In genomic region chr7:35379492-35380119, GRCm38 (mm10) we compare ENCODE assay signal across 11 mouse cellular contexts. TPM values are rescaled to one million over a fixed set of nuclear protein-coding genes. Genes with fewer than 3 reads are reported as not detected.
DNase-seq lines count a peak whose midpoint lies in the region; ATAC-seq and TF ChIP-seq lines count a peak whose summit lies in the region.
"Had no signal": no experiment of that assay in that cellular context is flagged by ENCODE, and none has a peak within 500 bp of the region (broad histone marks: within the 10 kb centered on the region; RNA-seq: fewer than 3 reads in every experiment).

No protein-coding gene starts in this region.

- H3K9ac ChIP-seq in heart, embryonic 12.5 days = peak overlapping the region; percentile 43; the same call in 1 of the 2 replicates
- no peak overlapping the region for H3K9ac ChIP-seq in midbrain, embryonic 14.5 days (replicated peaks; ENCODE audit: low read length)
- no peak overlapping the region for H3K9ac ChIP-seq in midbrain, embryonic 15.5 days
- H3K9ac ChIP-seq in heart, postnatal 0 days (replicated peaks; ENCODE audit: low read depth, low read length) = no peak overlapping the region

- H3K9me3 ChIP-seq in heart, embryonic 12.5 days (replicated peaks) = no peaks in the 10 kb centered on the region
- H3K9me3 ChIP-seq in midbrain, embryonic 14.5 days (ENCODE audit: control insufficient read depth, low read length) = no peaks in the 10 kb centered on the region
- no peaks in the 10 kb centered on the region for H3K9me3 ChIP-seq in midbrain, embryonic 15.5 days
- H3K9me3 ChIP-seq in heart, postnatal 0 days (replicated peaks; ENCODE audit: control insufficient read depth, low read length) = no peaks in the 10 kb centered on the region

- H3K27ac ChIP-seq in heart, embryonic 12.5 days (ENCODE audit: poor library complexity, severe bottlenecking) = peak overlapping the region; percentile 47
- H3K27ac ChIP-seq in midbrain, embryonic 14.5 days (replicated peaks; ENCODE audit: low read depth, low read length) = no peak overlapping the region
- H3K27ac ChIP-seq in midbrain, embryonic 15.5 days = no peak overlapping the region
- no peak overlapping the region for H3K27ac ChIP-seq in heart, postnatal 0 days (ENCODE audit: low read depth)
- H3K27ac ChIP-seq in testis, adult 2 months (ENCODE audit: control insufficient read depth, insufficient read depth, low read depth, low read length) = peak overlapping the region; percentile 34
- H3K27ac ChIP-seq: macrophage had no signal

- no peaks in the 10 kb centered on the region for H3K36me3 ChIP-seq in heart, embryonic 12.5 days
- H3K36me3 ChIP-seq in midbrain, embryonic 14.5 days (ENCODE audit: control insufficient read depth, insufficient read depth, low read length) = no peaks in the 10 kb centered on the region
- no peaks in the 10 kb centered on the region for H3K36me3 ChIP-seq in midbrain, embryonic 15.5 days (replicated peaks)
- no peaks in the 10 kb centered on the region for H3K36me3 ChIP-seq in heart, postnatal 0 days (replicated peaks; ENCODE audit: control insufficient read depth, insufficient read depth, low read length)
- H3K36me3 ChIP-seq in testis, adult 2 months (ENCODE audit: control insufficient read depth, insufficient read depth, low read length) = no peaks in the 10 kb centered on the region

- DNase-seq in heart, postnatal 36 days = no peak
- DNase-seq in midbrain, embryonic 14.5 days = no peak
- DNase-seq in heart, postnatal 0 days (ENCODE audit: low spot score) = no peak
- DNase-seq in frontal cortex, postnatal 25 days (ENCODE audit: low spot score in 2 of 2) = no peak
- no peak for DNase-seq in cerebellum, postnatal 4 days (ENCODE audit: low spot score in 2 of 2)
- DNase-seq: cerebellum, adult 8-10 months; thymus, postnatal 25 days had no signal

- intact Hi-C loops in heart, postnatal 36 days (cut with DNase I) = loop anchor here (10.0 kb wide), 1 partner anchor 55 kb away; no protein-coding TSS in a partner anchor

- no peaks in the 10 kb centered on the region for H3K27me3 ChIP-seq in heart, embryonic 12.5 days (replicated peaks)
- no peaks in the 10 kb centered on the region for H3K27me3 ChIP-seq in midbrain, embryonic 14.5 days (ENCODE audit: control insufficient read depth, insufficient read depth, low read length)
- no peaks in the 10 kb centered on the region for H3K27me3 ChIP-seq in midbrain, embryonic 15.5 days (replicated peaks)
- H3K27me3 ChIP-seq in heart, postnatal 0 days (ENCODE audit: control insufficient read depth, insufficient read depth, low read length) = no peaks in the 10 kb centered on the region
- H3K27me3 ChIP-seq in testis, adult 2 months (ENCODE audit: control insufficient read depth, insufficient read depth, low read length) = no peaks in the 10 kb centered on the region

- peak; percentile 55 for ATAC-seq in heart, embryonic 12.5 days (ENCODE audit: insufficient number of reproducible peaks, low FRiP score)
- peak; percentile 46 for ATAC-seq in midbrain, embryonic 14.5 days (ENCODE audit: low FRiP score, low TSS enrichment)
- ATAC-seq in midbrain, embryonic 15.5 days (replicated peaks) = no peak
- ATAC-seq in heart, postnatal 0 days (ENCODE audit: insufficient read depth, low read depth) = peak; percentile 50

- TF ChIP-seq EP300 in heart, postnatal 0 days (IDR thresholded peaks at IDR 0.05; ENCODE audit: low read depth) = no peak

- TF ChIP-seq POLR2A in testis, adult 2 months (IDR thresholded peaks at IDR 0.05; ENCODE audit: control insufficient read depth, low read depth, low read length) = no peak

- TF ChIP-seq CTCF in heart, postnatal 0 days (IDR thresholded peaks at IDR 0.05; ENCODE audit: low read depth) = no peak
- no peak for TF ChIP-seq CTCF in testis, adult 2 months (IDR thresholded peaks at IDR 0.05; ENCODE audit: control insufficient read depth, insufficient read depth, insufficient replicate concordance, low read depth, low read length)

- 29% methylated on average over 16 of the region's 16 CpGs for WGBS in heart, embryonic 12.5 days
- 53% methylated on average over 16 of the region's 16 CpGs for WGBS in midbrain, embryonic 14.5 days
- 51% methylated on average over 16 of the region's 16 CpGs for WGBS in midbrain, embryonic 15.5 days
- WGBS in heart, postnatal 0 days = 28% methylated on average over 16 of the region's 16 CpGs

- H3K4me3 ChIP-seq in heart, embryonic 12.5 days = peak overlapping the region; percentile 19; the same call in 1 of the 2 replicates
- H3K4me3 ChIP-seq in midbrain, embryonic 14.5 days (replicated peaks; ENCODE audit: low read depth, low read length) = no peak overlapping the region
- no peak overlapping the region for H3K4me3 ChIP-seq in midbrain, embryonic 15.5 days
- no peak overlapping the region for H3K4me3 ChIP-seq in heart, postnatal 0 days (ENCODE audit: low read depth, low read length)
- H3K4me3 ChIP-seq in testis, adult 2 months (ENCODE audit: control insufficient read depth, low read depth, low read length) = no peak overlapping the region

- peaks cover 20% of the 10 kb centered on the region for H3K4me1 ChIP-seq in heart, embryonic 12.5 days (replicated peaks)
- H3K4me1 ChIP-seq in midbrain, embryonic 14.5 days (ENCODE audit: control insufficient read depth, insufficient read depth, low read length) = no peaks in the 10 kb centered on the region
- no peaks in the 10 kb centered on the region for H3K4me1 ChIP-seq in midbrain, embryonic 15.5 days
- H3K4me1 ChIP-seq in heart, postnatal 0 days (ENCODE audit: control insufficient read depth, insufficient read depth) = peaks cover 7% of the 10 kb centered on the region; the same call in 1 of the 2 replicates
- peaks cover 4% of the 10 kb centered on the region for H3K4me1 ChIP-seq in testis, adult 2 months (ENCODE audit: control insufficient read depth, insufficient read depth, low read length)

- peak overlapping the region; percentile 60 for H3K4me2 ChIP-seq in heart, embryonic 12.5 days
- H3K4me2 ChIP-seq in midbrain, embryonic 14.5 days (ENCODE audit: low read length) = no peak overlapping the region
- H3K4me2 ChIP-seq in midbrain, embryonic 15.5 days = no peak overlapping the region
- peak overlapping the region; percentile 23; the same call in 1 of the 2 replicates for H3K4me2 ChIP-seq in heart, postnatal 0 days (ENCODE audit: low read depth, low read length)

RNA-seq across cellular contexts. Expression of gene Faap24, which starts 17.0 kb away (rescaled TPM):
- polyA plus RNA-seq in heart, embryonic 12.5 days (2016; fragmentation: Nextera tagmentation; extraction: Ambion mirVana) = 13.4 and 14.4 TPM in 2 replicates
- 1 to 10 TPM; 1.7 to 1.9 TPM for total RNA-seq in heart, postnatal 36 days (2021)
- 17.7 and 19.1 TPM in 2 replicates for polyA plus RNA-seq in midbrain, embryonic 14.5 days (2014; fragmentation: Nextera tagmentation; extraction: Ambion mirVana)
- polyA plus RNA-seq in midbrain, embryonic 15.5 days (2015; fragmentation: Nextera tagmentation; extraction: Ambion mirVana) = 19.4 and 19.9 TPM in 2 replicates
- total RNA-seq in heart, postnatal 0 days (2014; rRNA removed; ENCODE audit: low replicate concordance) = 1.7 and 10.3 TPM in 2 replicates
- polyA plus RNA-seq in heart, postnatal 0 days (2015; fragmentation: Nextera tagmentation; extraction: Ambion mirVana) = 8.2 and 8.7 TPM in 2 replicates
- 3.1 and 4.0 TPM in 2 replicates for polyA plus RNA-seq in testis, adult 2 months (2012; rRNA removed)

RNA-seq across cellular contexts. Expression of gene Cep89, which starts 17.2 kb away (rescaled TPM):
- polyA plus RNA-seq in heart, embryonic 12.5 days (2016; fragmentation: Nextera tagmentation; extraction: Ambion mirVana) = 37.3 and 40.0 TPM in 2 replicates
- 10 to 100 TPM; 13.0 to 14.1 TPM for total RNA-seq in heart, postnatal 36 days (2021)
- polyA plus RNA-seq in midbrain, embryonic 14.5 days (2014; fragmentation: Nextera tagmentation; extraction: Ambion mirVana) = 19.7 and 27.2 TPM in 2 replicates
- polyA plus RNA-seq in midbrain, embryonic 15.5 days (2015; fragmentation: Nextera tagmentation; extraction: Ambion mirVana) = 35.8 and 36.1 TPM in 2 replicates
- total RNA-seq in heart, postnatal 0 days (2014; rRNA removed; ENCODE audit: low replicate concordance) = 8.6 and 34.4 TPM in 2 replicates
- polyA plus RNA-seq in heart, postnatal 0 days (2015; fragmentation: Nextera tagmentation; extraction: Ambion mirVana) = 21.6 and 22.7 TPM in 2 replicates
- polyA plus RNA-seq in testis, adult 2 months (2012; rRNA removed) = 95.0 and 104 TPM in 2 replicates

RNA-seq across cellular contexts. Expression of gene Rhpn2, which starts 45.6 kb away (rescaled TPM):
- polyA plus RNA-seq in heart, embryonic 12.5 days (2016; fragmentation: Nextera tagmentation; extraction: Ambion mirVana) = 8.4 and 9.6 TPM in 2 replicates
- 1 to 10 TPM; 4.5 to 6.1 TPM for total RNA-seq in heart, postnatal 36 days (2021)
- 1.5 and 1.9 TPM in 2 replicates for polyA plus RNA-seq in midbrain, embryonic 14.5 days (2014; fragmentation: Nextera tagmentation; extraction: Ambion mirVana)
- 1.9 and 2.1 TPM in 2 replicates for polyA plus RNA-seq in midbrain, embryonic 15.5 days (2015; fragmentation: Nextera tagmentation; extraction: Ambion mirVana)
- total RNA-seq in heart, postnatal 0 days (2014; rRNA removed; ENCODE audit: low replicate concordance) = 4.8 and 6.1 TPM in 2 replicates
- polyA plus RNA-seq in heart, postnatal 0 days (2015; fragmentation: Nextera tagmentation; extraction: Ambion mirVana) = 4.0 and 4.3 TPM in 2 replicates
- 4.3 and 5.2 TPM in 2 replicates for polyA plus RNA-seq in testis, adult 2 months (2012; rRNA removed)
- polyA plus RNA-seq: macrophage had no signal

Comparison
In these comparisons a context has a peak if more than half of its experiments do, and no peak if none do; other contexts are left out.
1. H3K27ac ChIP-seq: peak in heart, embryonic 12.5 days (single experiment) and testis, adult 2 months (single experiment); none in midbrain, embryonic 14.5 days (single experiment), midbrain, embryonic 15.5 days (single experiment) and heart, postnatal 0 days (single experiment).
2. H3K4me2 ChIP-seq: peak in heart, embryonic 12.5 days (single experiment) and heart, postnatal 0 days (single experiment); none in midbrain, embryonic 14.5 days (single experiment) and midbrain, embryonic 15.5 days (single experiment).